Mouse (Mus musculus): ENCODE data around the gene Trp73.

GRCm38 (mm10) chr4:154140213-154141008 lies 403 bp upstream of the Trp73 start:
- no peak for TF ChIP-seq CTCF (IDR thresholded peaks at IDR 0.05; ENCODE audit: low read depth)
- no peak for TF ChIP-seq EP300 (IDR thresholded peaks at IDR 0.05; ENCODE audit: low read depth)
